Mouse (Mus musculus): ENCODE data around the gene Colgalt1.

GRCm38 (mm10) chr8:71672168-71672735, 61.5 kb downstream of the Colgalt1 start:
- TF ChIP-seq POLR2A (IDR thresholded peaks at IDR 0.05; ENCODE audit: insufficient read length, low read depth) (no peak), CEBPB (IDR thresholded peaks at IDR 0.05; ENCODE audit: insufficient read depth, poor library complexity, severe bottlenecking) (no peak), MYOG (IDR thresholded peaks at IDR 0.05; ENCODE audit: control insufficient read depth in 1 of 3, insufficient read depth in 1 of 3, insufficient read length in 2 of 3, low read depth in 2 of 3) (no peak), TCF12 (IDR thresholded peaks at IDR 0.05; ENCODE audit: insufficient read depth, poor library complexity, severe bottlenecking) (no peak), USF1 (IDR thresholded peaks at IDR 0.05; ENCODE audit: low read depth) (no peak), TCF3 (IDR thresholded peaks at IDR 0.05; ENCODE audit: insufficient read length, low read depth) (no peak), POLR2AphosphoS2 (IDR thresholded peaks at IDR 0.05; ENCODE audit: insufficient read length, low read depth) (no peak), MAX (IDR thresholded peaks at IDR 0.05; ENCODE audit: low read depth) (no peak), REST (IDR thresholded peaks at IDR 0.05; ENCODE audit: insufficient read depth, insufficient read length) (no peak), E2F4 (IDR thresholded peaks at IDR 0.05; ENCODE audit: insufficient read depth) (no peak), SRF (IDR thresholded peaks at IDR 0.05; ENCODE audit: control insufficient read depth, insufficient read length, low read depth) (no peak)

Measured in myocyte (in vitro differentiated cells).